Mouse (Mus musculus) bone marrow macrophage, adult 2 months (primary cell): ENCODE results near the gene Bmp5.

Experiments used
- CTCF ChIP-seq: IDR thresholded peaks from 2 replicates; pipeline ENCODE4 v1.5.1; 2012; ENCODE audit warnings: low read depth, mild to moderate bottlenecking, low read length, moderate library complexity
- POLR2A ChIP-seq: IDR thresholded peaks from 2 replicates; pipeline ENCODE4 v1.6.1; 2012; ENCODE audit warnings: mild to moderate bottlenecking, low read depth, low read length, borderline replicate concordance

GRCm38 (mm10) chr9:75761567-75761966 is 13.6 kb upstream of the Bmp5 start:
- TF ChIP-seq CTCF (no peak), POLR2A (no peak)
